Mouse (Mus musculus) cortical plate, adult 2 months (tissue): ENCODE data around the gene Ppp3cb. TPM values are rescaled to one million over a fixed set of nuclear protein-coding genes. Genes with fewer than 3 reads are reported as not detected.

ENCODE experiments used
- H3K27ac ChIP-seq: fragments of 200-500 bp; 2 replicates; pipeline ENCODE4 v1.5.1; 2012; ENCODE audit warnings: low read length, control low read depth, inconsistent platforms; ENCODE audit not compliant: insufficient read depth
- H3K4me1 ChIP-seq: fragments of 200-500 bp; 2 replicates; pipeline ENCODE4 v1.6.1; 2011; ENCODE audit warnings: low read length; ENCODE audit not compliant: control insufficient read depth, insufficient read depth
- H3K4me3 ChIP-seq: fragments of 200-500 bp; 2 replicates; pipeline ENCODE4 v1.5.1; 2011; ENCODE audit warnings: mild to moderate bottlenecking, low read length, control low read depth; ENCODE audit not compliant: insufficient read depth
- CTCF ChIP-seq: fragments of 200-500 bp; IDR thresholded peaks from 2 replicates; pipeline ENCODE4 v1.5.1; 2011; ENCODE audit warnings: mild to moderate bottlenecking, control low read depth, low read length; ENCODE audit not compliant: insufficient read depth; ENCODE audit errors: extremely low read depth
- POLR2A ChIP-seq: fragments of 200-500 bp; IDR thresholded peaks from 2 replicates; pipeline ENCODE4 v1.6.1; 2011; ENCODE audit warnings: mild to moderate bottlenecking, low read length, control low read depth; ENCODE audit not compliant: insufficient read depth; ENCODE audit errors: extremely low read depth
- polyA plus RNA-seq: library from polyadenylated mRNA; depleted of rRNA; stranded (reverse); fragments of >200 nt; gene quantifications from 2 replicates; pipeline ENCODE4 v1.2.3, GENCODE M21; 2012

Gene Ppp3cb
- polyA plus RNA-seq, 1 experiment = 162 TPM

- peaks cover 2% of the 10 kb centered on the region; the same call in 1 of the 2 replicates for H3K4me1 ChIP-seq
- no peak overlapping the region for H3K4me3 ChIP-seq
- no peak for TF ChIP-seq POLR2A
- TF ChIP-seq CTCF = no peak
Observed at GRCm38 (mm10) chr14:20482051-20482751, 64.2 kb downstream of the Ppp3cb start.

GRCm38 (mm10) chr14:20481211-20481610 lies 65.2 kb downstream of the Ppp3cb start:
- H3K4me3 ChIP-seq = no peak overlapping the region
- no peak overlapping the region for H3K27ac ChIP-seq
- TF ChIP-seq CTCF = no peak
- no peak for TF ChIP-seq POLR2A
- peaks cover 2% of the 10 kb centered on the region; the same call in 1 of the 2 replicates for H3K4me1 ChIP-seq

More at GRCm38 (mm10) chr14:20482051-20482751, 64.2 kb downstream of the Ppp3cb start:
- no peak overlapping the region for H3K27ac ChIP-seq

GRCm38 (mm10) chr14:20480195-20480579 lies 66.2 kb downstream of the Ppp3cb start:
- TF ChIP-seq CTCF (no peak), POLR2A (no peak)
- Histone ChIP-seq H3K27ac (no peak overlapping the region), H3K4me3 (peak overlapping the region; percentile 93), H3K4me1 (peaks cover 2% of the 10 kb centered on the region; the same call in 1 of the 2 replicates)

- peak within 1 kb of the TSS; percentile 93 for H3K4me3 ChIP-seq
- TF ChIP-seq CTCF = no peak
- peak; percentile 72; the same call in 1 of the 2 replicates for TF ChIP-seq POLR2A
- peaks cover 2% of the 10 kb centered on the region; the same call in 1 of the 2 replicates for H3K4me1 ChIP-seq
- peak within 1 kb of the TSS; percentile 20 for H3K27ac ChIP-seq
Observed at GRCm38 (mm10) chr14:20479291-20480194, 66.8 kb downstream of the Ppp3cb start, which contains the start of gene Anxa7. Gene Anxa7 (minus strand): TSS chr14:20480133.

GRCm38 (mm10) chr14:20478801-20479200 lies 67.6 kb downstream of the Ppp3cb start:
- no peak for TF ChIP-seq CTCF
- TF ChIP-seq POLR2A = no peak
- peak overlapping the region; percentile 93 for H3K4me3 ChIP-seq
- H3K27ac ChIP-seq = no peak overlapping the region; the same call in 1 of the 2 replicates
- H3K4me1 ChIP-seq = peaks cover 2% of the 10 kb centered on the region; the same call in 1 of the 2 replicates

- TF ChIP-seq CTCF (no peak), POLR2A (no peak)
- Histone ChIP-seq H3K4me1 (peaks cover 2% of the 10 kb centered on the region; the same call in 1 of the 2 replicates), H3K4me3 (peak overlapping the region; percentile 93; the same call in 1 of the 2 replicates), H3K27ac (no peak overlapping the region)
Observed at GRCm38 (mm10) chr14:20478385-20478784, 68.0 kb downstream of the Ppp3cb start.

GRCm38 (mm10) chr14:20477261-20478025 lies 68.9 kb downstream of the Ppp3cb start:
- no peak for TF ChIP-seq CTCF
- TF ChIP-seq POLR2A = no peak
- Histone ChIP-seq H3K27ac (no peak overlapping the region), H3K4me1 (peaks cover 2% of the 10 kb centered on the region; the same call in 1 of the 2 replicates), H3K4me3 (no peak overlapping the region)

- H3K4me3 ChIP-seq = no peak overlapping the region
- H3K4me1 ChIP-seq = no peaks in the 10 kb centered on the region
- no peak overlapping the region for H3K27ac ChIP-seq
- no peak for TF ChIP-seq CTCF
- TF ChIP-seq POLR2A = no peak
Observed at GRCm38 (mm10) chr14:20460216-20460615, 86.2 kb downstream of the Ppp3cb start.

GRCm38 (mm10) chr14:20458378-20458777 lies 88.0 kb downstream of the Ppp3cb start:
- TF ChIP-seq CTCF = no peak
- no peak for TF ChIP-seq POLR2A
- Histone ChIP-seq H3K4me1 (no peaks in the 10 kb centered on the region), H3K27ac (no peak overlapping the region), H3K4me3 (no peak overlapping the region)
